Mouse (Mus musculus): ENCODE measurements around the gene Nr4a1.

Gene Nr4a1

GRCm38 (mm10) chr15:101256463-101257206 is 2.6 kb downstream of the Nr4a1 start:
- DNase-seq: peak in 1 of 2 experiments; percentile 28

DNA sequence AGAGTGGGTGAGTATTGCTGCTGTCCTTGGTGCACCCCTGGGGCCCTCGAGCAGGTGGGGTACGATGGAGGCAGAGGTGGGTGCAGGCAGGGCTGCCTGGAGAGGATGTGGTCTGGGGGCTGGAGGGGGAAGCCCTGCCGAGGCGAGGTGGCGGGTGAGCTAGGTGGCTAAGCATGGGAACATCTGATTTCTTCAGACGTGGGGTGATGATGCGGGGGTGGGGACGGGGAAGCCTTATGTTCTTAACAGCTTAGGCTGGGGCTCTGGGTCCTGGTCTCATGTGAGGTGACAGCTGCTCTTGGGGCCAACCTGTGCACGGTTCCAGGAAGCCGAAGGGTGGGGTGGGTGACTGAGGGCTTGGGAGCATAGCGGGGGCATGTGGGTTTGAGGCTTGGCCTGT is 4.4 kb downstream of the Nr4a1 start:
- no peak for DNase-seq

DNA sequence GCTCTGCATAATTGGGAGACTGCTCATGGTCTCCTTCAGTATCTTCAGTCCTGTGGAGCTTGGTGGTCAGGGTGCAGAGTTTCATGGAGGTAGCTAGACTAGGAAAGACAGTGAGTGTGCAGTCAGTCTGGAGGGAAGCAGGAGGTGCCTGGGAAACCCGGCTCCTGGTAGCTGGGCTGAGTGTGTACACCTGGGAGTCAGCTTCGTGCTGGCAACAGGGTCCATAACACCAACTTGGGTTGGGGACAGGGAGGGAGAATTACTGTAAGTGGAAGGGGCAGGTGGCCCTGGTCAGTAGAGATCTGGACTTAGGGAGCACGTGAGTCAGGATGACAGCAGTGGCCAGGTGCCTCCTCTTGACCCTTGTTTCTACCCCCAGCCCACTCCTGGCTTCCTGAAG is 5.9 kb downstream of the Nr4a1 start:
- DNase-seq: no peak

DNA sequence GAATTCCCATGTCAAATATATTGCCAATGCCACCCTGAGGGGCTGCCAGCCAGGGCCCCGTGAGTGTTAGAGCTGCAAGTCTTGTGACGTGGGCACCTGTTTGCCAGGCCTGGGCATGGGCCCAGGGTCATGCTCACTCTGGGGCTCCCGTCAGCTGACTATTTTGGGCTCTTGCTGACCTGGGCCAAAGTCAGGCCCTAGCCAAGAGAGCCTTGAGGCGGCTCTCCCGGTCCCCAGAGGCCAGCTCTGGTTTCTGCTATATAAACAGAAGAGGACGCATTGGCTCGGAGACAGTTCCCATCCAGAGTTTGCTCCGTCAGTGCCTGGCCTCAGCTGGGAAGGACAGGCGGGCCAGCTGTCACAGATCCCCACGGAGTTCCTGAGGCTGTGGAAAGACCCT is 6.3 kb downstream of the Nr4a1 start:
- peak; percentile 53 to 85 for DNase-seq

- DNase-seq: no peak
Observed at GRCm38 (mm10) chr15:101260874-101261622, 7.0 kb downstream of the Nr4a1 start.

DNA sequence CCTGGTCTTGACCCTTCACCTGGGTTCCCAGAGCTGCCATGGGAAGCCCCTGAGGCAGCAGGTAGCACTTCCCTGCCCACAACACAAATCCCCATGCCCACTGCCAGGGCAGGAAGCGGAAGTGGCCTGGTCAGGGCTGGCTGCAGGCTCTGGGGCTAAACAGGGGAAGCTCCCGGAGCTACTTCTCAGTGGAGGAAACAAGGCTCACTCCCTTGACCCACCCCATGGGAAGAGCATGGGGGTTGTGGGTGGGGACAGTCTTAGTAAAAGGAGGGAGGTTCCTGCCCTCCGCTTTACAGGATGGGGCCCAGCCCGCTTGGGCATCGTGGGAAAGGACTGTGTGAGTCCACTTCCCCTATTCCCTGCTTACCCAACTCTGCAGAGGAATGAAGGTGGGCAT is 8.4 kb downstream of the Nr4a1 start:
- DNase-seq: no peak

DNA sequence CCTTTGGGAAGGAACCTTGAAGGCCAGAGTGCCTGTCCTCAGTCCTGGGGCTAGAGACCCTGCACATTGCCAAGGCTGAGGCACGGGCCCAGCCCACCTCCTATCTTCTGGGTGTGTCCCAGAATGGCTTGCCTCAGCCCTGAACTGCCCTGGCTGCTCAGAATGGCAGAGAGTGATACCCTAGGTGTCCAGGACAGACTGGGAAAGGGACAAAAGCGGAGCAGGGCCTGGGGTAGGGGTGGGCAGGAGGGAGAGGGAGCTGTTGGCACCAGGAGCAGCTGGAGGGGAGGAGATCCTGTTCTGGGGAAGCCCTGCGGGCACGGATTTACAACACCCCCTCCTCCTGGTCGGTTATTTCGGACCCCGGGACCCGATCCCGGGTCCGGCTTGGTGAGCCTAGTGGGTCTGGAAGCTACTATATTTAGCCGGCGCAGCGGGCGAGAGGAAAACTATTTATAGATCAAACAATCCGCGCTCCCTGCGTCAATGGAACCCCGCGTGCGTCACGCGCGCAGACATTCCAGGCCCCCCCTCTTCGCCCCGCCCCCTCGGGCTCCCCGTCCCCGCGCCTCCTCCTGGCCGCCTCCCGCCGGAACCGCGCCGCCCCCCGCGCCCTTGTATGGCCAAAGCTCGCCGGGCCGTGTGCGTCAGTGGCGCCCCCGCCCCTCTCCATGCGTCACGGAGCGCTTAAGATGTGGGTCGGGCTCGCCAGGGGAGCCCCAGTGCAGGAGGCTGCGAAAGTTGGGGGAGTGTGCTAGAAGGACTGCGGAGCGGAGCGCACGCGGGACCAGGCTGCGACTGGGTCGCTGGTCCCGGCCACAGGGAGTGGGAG is 12.3 kb downstream of the Nr4a1 start:
- DNase-seq: peak; percentile 95 to 97

DNA sequence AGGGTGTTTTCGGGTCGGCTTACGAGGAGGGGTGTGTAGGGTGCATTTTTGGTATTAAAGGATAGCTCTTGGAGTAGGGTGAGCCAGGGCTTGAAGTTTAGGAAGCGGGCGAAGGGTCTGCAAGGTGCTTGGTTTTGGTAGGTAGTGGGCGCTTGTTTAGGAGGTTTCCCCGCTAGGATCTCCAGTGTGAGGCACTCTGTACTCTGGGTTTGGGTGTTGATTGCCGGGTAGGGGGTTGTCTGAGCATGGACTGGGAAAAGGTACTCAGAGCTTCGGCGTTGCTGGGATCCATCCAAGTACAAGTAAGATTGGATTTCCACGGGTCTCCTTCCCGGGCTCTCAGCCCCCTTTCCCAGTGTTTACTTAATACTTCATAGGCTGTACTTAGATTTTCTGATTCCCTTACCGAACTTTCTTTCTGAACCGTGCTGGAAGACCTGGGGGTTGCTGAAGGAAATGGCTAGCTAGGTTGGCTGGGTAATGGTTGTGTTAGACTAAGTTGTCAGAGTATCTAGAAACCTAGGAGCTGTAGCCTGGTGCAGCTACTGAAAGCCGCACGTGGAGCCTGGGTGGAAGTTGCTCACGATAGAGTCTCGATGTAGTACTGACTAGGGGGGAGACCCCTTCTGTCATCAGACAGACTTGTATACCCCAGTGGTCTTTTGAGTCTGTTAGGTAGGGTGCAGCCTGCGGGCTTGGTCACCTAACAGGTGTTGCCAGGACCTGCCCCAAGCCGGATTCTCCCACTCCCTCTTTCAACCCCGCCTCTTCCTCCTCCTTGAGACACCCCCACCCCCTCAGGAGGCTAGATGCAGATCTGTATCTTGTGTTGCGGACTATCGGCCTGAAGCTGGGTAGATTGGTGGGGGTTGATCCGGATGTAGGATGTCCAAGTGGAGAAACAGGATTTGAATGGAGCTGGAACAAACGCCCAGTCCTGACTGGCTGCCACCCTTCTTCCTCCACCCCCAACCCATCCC is 13.3 kb downstream of the Nr4a1 start:
- peak; percentile 34 to 75 for DNase-seq

- no peak for DNase-seq
Observed at GRCm38 (mm10) chr15:101270101-101270820, 16.2 kb downstream of the Nr4a1 start.

DNA sequence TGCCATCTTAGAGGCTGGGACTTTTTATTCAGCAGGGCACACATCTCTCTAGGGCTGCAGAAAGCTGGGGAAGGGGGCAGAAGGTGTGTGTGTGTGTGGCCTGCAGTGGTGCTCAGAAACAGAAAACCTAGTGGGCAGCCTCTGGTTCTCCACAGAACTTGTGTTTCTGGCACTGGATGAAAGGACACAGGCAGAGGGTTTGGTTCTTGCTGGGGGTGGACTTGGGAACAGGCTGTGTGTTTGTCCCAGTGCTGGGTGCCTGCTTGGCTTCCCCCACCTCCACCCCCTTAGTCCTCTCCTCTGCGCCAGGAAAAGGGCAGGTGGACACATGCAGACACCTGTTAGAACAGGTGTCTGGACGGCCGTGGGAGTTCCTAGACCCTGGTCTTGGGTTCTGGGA is 17.0 kb downstream of the Nr4a1 start:
- DNase-seq: no peak

GRCm38 (mm10) chr15:101271513-101271912 is 17.4 kb downstream of the Nr4a1 start:
- no peak for DNase-seq

DNA sequence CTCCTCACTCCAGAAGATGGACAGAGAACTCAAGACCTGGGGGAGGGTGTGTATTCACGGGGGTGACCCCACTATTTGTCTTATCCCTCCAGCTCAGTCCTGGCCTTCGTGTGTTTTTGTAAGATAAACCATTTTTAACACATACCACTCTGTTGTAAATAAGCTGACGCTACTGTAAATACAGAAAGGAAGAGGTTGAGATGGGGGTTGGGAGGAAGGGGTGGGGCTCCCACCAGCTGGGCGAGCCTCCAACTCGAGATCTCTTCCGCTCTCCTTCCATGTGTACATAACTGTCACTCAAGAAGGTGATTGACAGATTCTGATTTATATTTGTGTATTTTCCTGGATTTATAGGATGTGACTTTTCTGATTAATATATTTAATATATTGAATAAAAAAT is 20.3 kb downstream of the Nr4a1 start:
- DNase-seq: no peak

- no peak for DNase-seq
Observed at GRCm38 (mm10) chr15:101277351-101277899, 23.4 kb downstream of the Nr4a1 start.

DNA sequence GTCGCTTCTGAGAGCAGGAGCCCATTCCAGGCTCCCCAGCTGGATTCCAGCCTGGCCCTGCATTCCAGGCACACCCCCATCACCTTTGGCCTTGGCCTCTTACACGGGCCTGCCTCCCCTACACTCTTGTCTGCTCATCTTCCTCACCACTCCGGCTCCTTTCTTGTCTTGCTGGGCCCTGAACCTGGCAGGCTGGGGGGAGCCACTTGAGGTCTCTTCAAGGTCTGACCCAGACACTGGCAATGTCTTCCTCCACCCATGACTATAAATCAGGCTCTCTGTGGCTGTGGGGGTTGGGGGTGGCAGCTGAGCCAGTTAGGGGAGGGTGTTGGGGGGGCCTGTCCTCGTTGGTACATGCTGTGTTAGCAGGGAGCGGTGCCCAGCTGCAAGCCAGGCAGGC is 24.5 kb downstream of the Nr4a1 start:
- no peak for DNase-seq

GRCm38 (mm10) chr15:101279430-101279999 is 25.4 kb downstream of the Nr4a1 start:
- DNase-seq: peak in 1 of 2 experiments; percentile 75

DNA sequence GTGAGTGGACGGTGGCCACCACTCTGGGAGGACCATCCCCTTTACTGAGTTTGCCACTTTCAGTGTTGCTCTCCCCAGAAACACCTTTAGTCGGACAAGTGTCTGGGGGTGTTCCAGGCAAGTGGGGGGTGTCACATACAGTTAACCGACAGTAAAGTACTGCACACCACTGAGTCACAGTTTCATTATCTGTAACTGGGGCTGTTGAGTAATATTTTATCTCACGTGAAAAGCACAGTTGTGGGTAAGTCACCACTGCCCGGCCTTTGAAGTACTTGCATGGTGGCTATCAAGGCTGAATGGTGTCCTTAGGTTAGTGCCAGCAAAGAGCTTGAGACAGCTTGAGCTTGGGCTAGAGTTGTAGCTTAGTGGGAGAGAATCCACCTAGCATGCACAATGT is 28.4 kb downstream of the Nr4a1 start:
- DNase-seq: no peak

DNA sequence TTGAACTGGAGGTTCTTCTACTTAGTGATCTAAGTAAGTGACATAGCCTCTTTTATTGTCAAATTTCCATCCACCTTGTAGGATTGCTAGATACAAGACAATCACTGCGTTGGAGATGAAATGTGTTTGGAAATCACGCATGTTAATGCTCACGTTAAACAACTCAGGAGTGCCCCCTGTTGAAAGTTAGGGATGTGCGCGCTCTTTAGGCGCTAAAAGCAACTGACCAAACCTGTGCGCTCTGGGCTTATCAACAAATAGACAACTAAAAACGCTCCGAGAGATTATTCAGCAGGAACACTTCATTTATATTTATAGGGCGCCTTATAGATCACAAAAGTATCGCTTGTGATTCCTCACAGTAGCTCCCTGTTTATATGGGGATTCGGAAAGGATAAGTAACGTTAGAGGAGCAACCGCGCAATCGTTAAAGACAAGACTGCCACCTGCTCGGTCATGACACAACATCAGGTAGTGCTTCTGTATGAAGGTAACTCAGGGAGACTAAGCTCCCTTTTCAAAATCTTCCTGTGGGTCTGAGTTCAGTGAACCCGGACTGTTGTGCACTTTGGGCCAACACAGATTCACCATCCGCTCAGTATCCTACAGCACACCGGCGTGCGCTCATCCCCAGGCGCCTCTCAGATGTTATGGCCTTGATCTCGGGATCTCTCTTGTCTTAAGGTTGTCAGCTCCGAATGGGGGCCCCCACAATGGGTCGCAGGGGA is 29.3 kb downstream of the Nr4a1 start:
- DNase-seq: peak; percentile 69 to 70

DNA sequence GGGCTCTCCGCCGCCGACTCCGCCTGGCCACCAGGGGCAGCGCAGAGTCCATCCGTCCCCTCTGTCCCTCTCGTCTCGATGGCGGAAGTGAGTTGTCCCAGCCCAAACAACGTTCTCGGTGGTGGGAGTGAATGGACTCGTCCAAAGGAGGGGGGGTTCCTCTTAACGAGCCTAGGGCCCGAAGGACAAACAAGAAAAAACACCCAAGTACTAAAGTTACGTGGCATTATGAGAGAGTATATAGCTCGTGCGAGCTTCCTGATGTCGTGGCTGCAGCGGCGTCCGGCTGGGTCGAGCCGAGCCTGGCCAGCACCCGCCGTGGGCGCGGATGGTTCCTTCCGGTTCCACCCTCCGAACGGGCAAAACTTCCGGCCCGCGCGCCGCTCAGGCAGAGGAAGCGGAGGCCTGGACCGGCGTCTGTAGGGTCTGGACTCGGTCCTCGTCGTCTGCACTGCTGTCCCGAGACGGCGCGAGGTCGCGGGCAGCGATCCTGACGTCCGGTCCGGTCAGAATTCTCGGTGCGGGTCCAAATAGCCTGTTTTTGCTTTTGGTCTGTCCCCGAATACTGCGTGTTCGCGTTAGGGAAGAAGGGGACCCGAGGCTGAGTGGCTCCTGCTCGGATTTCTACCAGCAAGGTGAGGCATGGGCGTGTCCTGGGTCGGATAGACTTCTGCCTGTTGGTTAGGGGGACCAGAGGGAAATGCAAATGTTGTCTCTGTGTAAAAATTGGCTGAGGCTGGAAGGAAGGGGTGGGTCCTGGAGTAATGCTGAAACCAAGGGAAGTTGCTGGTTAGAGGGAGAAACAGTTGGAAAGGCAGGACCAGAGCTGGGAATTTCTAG is 30.1 kb downstream of the Nr4a1 start, which contains the start of gene Atg101:
Atg101 (plus strand) TSS at position 362 of the 840 bp plus-strand sequence.
- peak; percentile 91 to 94 for DNase-seq
